Mouse (Mus musculus): ENCODE results near the gene Cbx3. TPM values are rescaled to one million over a fixed set of nuclear protein-coding genes. Genes with fewer than 3 reads are reported as not detected.

The Cbx3 gene
- polyA plus RNA-seq, 1 experiment from 2014 or later, result 174 TPM

DNA sequence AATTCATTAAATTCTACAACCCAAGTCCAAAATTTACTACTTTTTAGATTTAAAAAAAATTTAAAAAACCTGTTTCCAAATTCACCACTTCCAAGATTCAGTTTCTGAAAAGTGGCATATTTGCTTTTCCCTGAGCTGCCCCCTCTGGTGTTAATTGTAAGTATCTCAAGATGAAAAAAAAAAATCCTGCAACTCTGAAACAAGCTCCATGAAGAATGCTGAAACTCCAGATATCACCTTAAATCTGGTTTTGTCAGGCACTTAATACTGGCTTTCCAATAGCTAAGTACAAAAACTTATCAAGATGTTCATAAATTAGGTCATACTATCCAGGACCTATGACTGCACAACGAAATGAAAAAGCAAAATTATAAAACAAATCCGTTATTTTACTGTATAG is 2.5 kb upstream of the Cbx3 start:
- no peaks in the 10 kb centered on the region for H3K27me3 ChIP-seq (ENCODE audit: insufficient read depth, low read length)
- peaks cover 21% of the 10 kb centered on the region for H3K4me1 ChIP-seq (ENCODE audit: insufficient read depth)
- H3K4me3 ChIP-seq (ENCODE audit: low read depth, low read length), result peak overlapping the region; percentile 69
- peak overlapping the region; percentile 70 for H3K4me2 ChIP-seq (ENCODE audit: low read depth, low read length)
- WGBS (ENCODE audit: insufficient replicate concordance), result 4% methylated on average over 2 of the region's 2 CpGs
- peak; percentile 47 for TF ChIP-seq CTCF (IDR thresholded peaks at IDR 0.05; ENCODE audit: low read depth)
- no peak for TF ChIP-seq EP300 (IDR thresholded peaks at IDR 0.05; ENCODE audit: low read depth)
- no peaks in the 10 kb centered on the region for H3K9me3 ChIP-seq (ENCODE audit: low read length)
- DNase-seq (no peak), ATAC-seq (no peak)
- H3K9ac ChIP-seq (replicated peaks), result no peak overlapping the region
- peaks cover 51% of the 10 kb centered on the region for H3K36me3 ChIP-seq (replicated peaks; ENCODE audit: insufficient read depth, low read length)
- H3K27ac ChIP-seq (ENCODE audit: low read depth), result no peak overlapping the region

- H3K9ac ChIP-seq (replicated peaks), result peak overlapping the region; percentile 89
- TF ChIP-seq CTCF (IDR thresholded peaks at IDR 0.05; ENCODE audit: low read depth), result peak; percentile 15; the same call in 1 of the 2 replicates
- TF ChIP-seq EP300 (IDR thresholded peaks at IDR 0.05; ENCODE audit: low read depth), result peak; percentile 68
- ATAC-seq (peak; percentile 24), DNase-seq (peak; percentile 90)
- peak overlapping the region; percentile 69 for H3K4me3 ChIP-seq (ENCODE audit: low read depth, low read length)
- peaks cover 52% of the 10 kb centered on the region for H3K36me3 ChIP-seq (replicated peaks; ENCODE audit: insufficient read depth, low read length)
- under 1% methylated on average over 63 of the region's 63 CpGs for WGBS (ENCODE audit: insufficient replicate concordance)
- peaks cover 24% of the 10 kb centered on the region for H3K4me1 ChIP-seq (ENCODE audit: insufficient read depth)
- no peaks in the 10 kb centered on the region for H3K9me3 ChIP-seq (ENCODE audit: low read length)
- H3K4me2 ChIP-seq (ENCODE audit: low read depth, low read length), result peak overlapping the region; percentile 70
- peak overlapping the region; percentile 97 for H3K27ac ChIP-seq (ENCODE audit: low read depth)
- no peaks in the 10 kb centered on the region for H3K27me3 ChIP-seq (ENCODE audit: insufficient read depth, low read length)
Observed at GRCm38 (mm10) chr6:51468891-51469561, 1.1 kb upstream of the Cbx3 start.

GRCm38 (mm10) chr6:51469715-51470310 is 347 bp upstream of the Cbx3 start, which contains the start of gene Hnrnpa2b1:
Hnrnpa2b1 (minus strand) TSS chr6:51469894.
- Histone ChIP-seq H3K9me3 (ENCODE audit: low read length) (no peaks in the 10 kb centered on the region), H3K4me3 (ENCODE audit: low read depth, low read length) (peak within 1 kb of the TSS; percentile 69), H3K36me3 (replicated peaks; ENCODE audit: insufficient read depth, low read length) (peaks cover 51% of the 10 kb centered on the region), H3K27me3 (ENCODE audit: insufficient read depth, low read length) (no peaks in the 10 kb centered on the region), H3K27ac (ENCODE audit: low read depth) (peak within 1 kb of the TSS; percentile 99), H3K9ac (replicated peaks) (peak within 1 kb of the TSS; percentile 94), H3K4me2 (ENCODE audit: low read depth, low read length) (peak within 1 kb of the TSS; percentile 74), H3K4me1 (ENCODE audit: insufficient read depth) (peaks cover 24% of the 10 kb centered on the region)
- WGBS (ENCODE audit: insufficient replicate concordance), result under 1% methylated on average over 63 of the region's 63 CpGs
- no peak for TF ChIP-seq CTCF (IDR thresholded peaks at IDR 0.05; ENCODE audit: low read depth)
- TF ChIP-seq EP300 (IDR thresholded peaks at IDR 0.05; ENCODE audit: low read depth), result peak; percentile 94
- DNase-seq (peak; percentile 98), ATAC-seq (peak; percentile 89)

GRCm38 (mm10) chr6:51471179-51471505 is 982 bp downstream of the Cbx3 start:
- peaks cover 48% of the 10 kb centered on the region for H3K36me3 ChIP-seq (replicated peaks; ENCODE audit: insufficient read depth, low read length)

DNA sequence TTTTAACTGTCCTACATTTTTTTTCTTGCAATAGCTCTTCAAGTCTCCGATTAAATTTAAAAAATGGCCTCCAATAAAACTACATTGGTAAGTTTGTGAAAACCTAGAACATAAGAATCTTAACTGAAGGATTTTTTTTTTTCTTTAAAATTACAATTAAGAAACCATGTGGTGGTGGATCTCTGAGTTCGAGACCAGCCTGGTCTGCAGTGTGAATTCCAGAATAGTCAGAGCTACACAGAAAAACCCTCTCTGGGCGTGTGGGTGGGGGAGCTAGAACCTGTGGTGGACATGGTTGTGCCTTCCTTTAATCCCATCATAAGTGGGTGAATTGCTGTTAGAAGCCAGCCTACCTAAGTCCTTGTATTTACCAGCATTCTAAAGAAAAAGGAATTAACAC is 1.6 kb downstream of the Cbx3 start:
- WGBS (ENCODE audit: insufficient replicate concordance), result 22% methylated on average over 3 of the region's 3 CpGs
- peak overlapping the region; percentile 69 for H3K4me3 ChIP-seq (ENCODE audit: low read depth, low read length)
- no peaks in the 10 kb centered on the region for H3K9me3 ChIP-seq (ENCODE audit: low read length)
- peaks cover 13% of the 10 kb centered on the region for H3K4me1 ChIP-seq (ENCODE audit: insufficient read depth)
- peak overlapping the region; percentile 74 for H3K4me2 ChIP-seq (ENCODE audit: low read depth, low read length)
- TF ChIP-seq EP300 (IDR thresholded peaks at IDR 0.05; ENCODE audit: low read depth), result no peak
- no peak for TF ChIP-seq CTCF (IDR thresholded peaks at IDR 0.05; ENCODE audit: low read depth)
- H3K27me3 ChIP-seq (ENCODE audit: insufficient read depth, low read length), result no peaks in the 10 kb centered on the region
- no peak overlapping the region for H3K27ac ChIP-seq (ENCODE audit: low read depth)
- ATAC-seq (no peak), DNase-seq (no peak)
- H3K36me3 ChIP-seq (replicated peaks; ENCODE audit: insufficient read depth, low read length), result peaks cover 47% of the 10 kb centered on the region
- peak overlapping the region; percentile 37 for H3K9ac ChIP-seq (replicated peaks)

More at GRCm38 (mm10) chr6:51471179-51471505, 982 bp downstream of the Cbx3 start:
- under 1% methylated on average over 10 of the region's 10 CpGs for WGBS (ENCODE audit: insufficient replicate concordance)
- TF ChIP-seq CTCF (IDR thresholded peaks at IDR 0.05; ENCODE audit: low read depth) (no peak), EP300 (IDR thresholded peaks at IDR 0.05; ENCODE audit: low read depth) (no peak)
- Histone ChIP-seq H3K4me2 (ENCODE audit: low read depth, low read length) (peak overlapping the region; percentile 74), H3K9ac (replicated peaks) (peak overlapping the region; percentile 94), H3K27me3 (ENCODE audit: insufficient read depth, low read length) (no peaks in the 10 kb centered on the region), H3K27ac (ENCODE audit: low read depth) (peak overlapping the region; percentile 99), H3K4me3 (ENCODE audit: low read depth, low read length) (peak overlapping the region; percentile 69), H3K4me1 (ENCODE audit: insufficient read depth) (peaks cover 20% of the 10 kb centered on the region), H3K9me3 (ENCODE audit: low read length) (no peaks in the 10 kb centered on the region)
- no peak for DNase-seq
- no peak for ATAC-seq

DNA sequence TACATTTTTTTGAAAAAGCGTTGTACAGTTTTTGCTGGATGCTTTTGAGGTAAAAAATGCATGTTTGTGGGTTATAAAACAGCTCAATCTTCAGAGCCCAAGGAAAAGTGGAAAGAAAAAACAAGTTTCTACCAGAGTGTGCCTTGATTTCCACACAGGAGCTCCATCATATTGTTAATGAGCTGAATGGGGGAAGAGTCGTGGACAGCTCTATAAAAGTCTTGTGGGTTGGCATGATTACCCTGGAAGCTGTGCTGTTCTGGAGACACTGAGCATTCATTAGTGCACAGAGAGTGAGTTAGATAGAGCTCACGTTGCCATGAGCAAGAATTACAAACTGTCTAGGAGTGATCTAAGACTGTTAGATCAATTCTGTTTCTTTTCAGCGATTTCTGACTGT is 2.1 kb downstream of the Cbx3 start:
- Histone ChIP-seq H3K4me2 (ENCODE audit: low read depth, low read length) (peak overlapping the region; percentile 74), H3K4me1 (ENCODE audit: insufficient read depth) (peaks cover 11% of the 10 kb centered on the region), H3K9ac (replicated peaks) (peak overlapping the region; percentile 37), H3K9me3 (ENCODE audit: low read length) (no peaks in the 10 kb centered on the region), H3K27me3 (ENCODE audit: insufficient read depth, low read length) (no peaks in the 10 kb centered on the region), H3K4me3 (ENCODE audit: low read depth, low read length) (peak overlapping the region; percentile 69), H3K27ac (ENCODE audit: low read depth) (no peak overlapping the region), H3K36me3 (replicated peaks; ENCODE audit: insufficient read depth, low read length) (peaks cover 46% of the 10 kb centered on the region)
- ATAC-seq, result no peak
- WGBS (ENCODE audit: insufficient replicate concordance), result 54% methylated on average over 4 of the region's 4 CpGs
- DNase-seq, result no peak
- TF ChIP-seq CTCF (IDR thresholded peaks at IDR 0.05; ENCODE audit: low read depth) (no peak), EP300 (IDR thresholded peaks at IDR 0.05; ENCODE audit: low read depth) (no peak)
